Mouse (Mus musculus) neural tube, postnatal 0 days (tissue): Measurements from ENCODE around the gene Rbp7. TPM values are rescaled to one million over a fixed set of nuclear protein-coding genes. Genes with fewer than 3 reads are reported as not detected.

ENCODE experiments used
- polyA plus RNA-seq: library from polyadenylated mRNA; unstranded; fragments of >200 nt; fragmentation: Nextera tagmentation; extraction: Ambion mirVana; gene quantifications from 2 replicates; pipeline ENCODE4 v1.2.1, GENCODE M21; 2015

Gene Rbp7
- polyA plus RNA-seq: 0.36 TPM in 1 of 2 replicates, not detected in the other

DNA sequence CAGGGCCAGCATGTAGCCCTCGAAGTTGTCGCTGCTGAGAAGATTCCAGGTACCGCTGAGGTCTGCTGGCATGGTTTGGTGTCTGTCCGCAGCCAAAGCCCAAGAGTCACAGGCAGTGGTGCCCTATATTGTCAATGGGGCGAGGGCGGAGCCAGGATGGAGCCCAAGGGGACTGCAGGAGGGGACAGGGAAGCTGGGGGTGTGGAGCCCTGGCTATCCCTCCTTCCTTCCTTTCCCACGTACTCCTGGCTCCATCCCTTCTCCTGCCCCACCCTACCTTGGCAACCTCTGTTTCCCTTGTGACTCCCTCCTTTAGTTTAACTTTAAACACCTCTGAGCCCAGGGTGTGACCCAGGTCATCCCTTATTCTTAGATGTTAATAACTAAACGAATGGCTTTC, at the start of gene Rbp7:
TSS of gene Rbp7 (minus strand) at position 100 of the 400 bp plus-strand sequence.

DNA sequence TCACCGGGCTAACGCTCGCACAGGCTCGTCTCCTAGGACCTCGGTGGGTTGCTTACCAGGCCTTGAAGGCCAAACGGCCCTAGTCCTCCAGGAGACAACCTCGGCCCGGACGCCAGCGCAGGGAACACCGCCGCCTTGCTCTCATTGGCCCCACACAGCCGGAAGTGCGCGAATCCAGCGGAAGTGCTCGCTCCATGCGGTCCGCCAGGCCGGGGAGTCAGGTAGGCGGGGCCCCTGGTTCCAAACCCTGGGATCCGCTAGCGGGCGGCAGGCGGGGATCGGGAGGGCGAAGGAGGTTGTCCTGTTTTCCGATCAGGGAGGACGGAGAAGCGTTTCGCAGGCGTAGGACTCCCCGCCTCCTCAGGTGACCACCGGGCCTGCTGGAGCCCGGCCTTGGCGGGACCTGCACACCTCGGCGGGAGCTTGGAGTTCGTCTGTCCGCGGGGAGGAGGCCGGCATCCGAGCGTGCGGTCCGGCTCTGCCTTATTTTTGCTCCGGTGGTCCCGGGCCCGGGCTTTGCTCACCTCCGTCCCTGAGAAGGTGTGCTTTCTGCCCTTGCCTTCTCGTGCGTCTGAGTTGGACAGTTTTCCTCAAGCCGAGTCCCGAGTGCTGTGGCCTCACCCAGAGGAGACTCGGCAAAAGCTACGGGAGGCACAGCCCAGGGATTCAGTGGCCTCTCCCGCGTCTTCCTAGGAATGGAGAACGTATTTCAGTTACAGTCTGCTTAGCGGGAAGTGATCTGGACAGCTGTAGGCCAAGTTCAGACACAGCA, 30.5 kb upstream of the Rbp7 start, which contains the start of the genes Nmnat1 and Lzic:
TSS of gene Nmnat1 (minus strand) at position 150 of the 772 bp plus-strand sequence.
TSS of gene Lzic (plus strand) at position 177 of the 772 bp plus-strand sequence.

GRCm38 (mm10) chr4:149477078-149477477, 22.3 kb upstream of the Rbp7 start, which contains the start of gene Tmem274:
Gene Tmem274 (plus strand): TSS chr4:149477378.

GRCm38 (mm10) chr4:149426325-149427199, 28.2 kb downstream of the Rbp7 start, which contains the start of gene Ube4b:
Gene Ube4b (minus strand): TSS chr4:149426749.

Other genes starting within 250 kb of the Rbp7 start
- 195 and 208 TPM in 2 replicates for gene Kif1b, start 147.3 kb downstream of the Rbp7 start, polyA plus RNA-seq
- gene Ube4b, start 28.2 kb downstream of the Rbp7 start, polyA plus RNA-seq: 41.2 and 43.1 TPM in 2 replicates
- not detected in 2 replicates for gene Tmem274, start 22.4 kb upstream of the Rbp7 start, polyA plus RNA-seq
- gene Nmnat1, start 30.2 kb upstream of the Rbp7 start, polyA plus RNA-seq: 6.0 and 6.3 TPM in 2 replicates
- 27.7 and 33.7 TPM in 2 replicates for gene Lzic, start 30.3 kb upstream of the Rbp7 start, polyA plus RNA-seq
- 116 and 124 TPM in 2 replicates for gene Ctnnbip1, start 63.3 kb upstream of the Rbp7 start, polyA plus RNA-seq
- 228 and 232 TPM in 2 replicates for gene Clstn1, start 131.5 kb upstream of the Rbp7 start, polyA plus RNA-seq
- gene Pik3cd, start 247.6 kb upstream of the Rbp7 start, polyA plus RNA-seq: 10.8 and 12.0 TPM in 2 replicates